Mouse (Mus musculus): ENCODE results near the gene Gm45808. TPM values are rescaled to one million over a fixed set of nuclear protein-coding genes. Genes with fewer than 3 reads are reported as not detected.

Gene Gm45808
- total and polyA plus RNA-seq, 2 experiments from 2014 or later: 1.6 TPM; not detected in 1

DNA sequence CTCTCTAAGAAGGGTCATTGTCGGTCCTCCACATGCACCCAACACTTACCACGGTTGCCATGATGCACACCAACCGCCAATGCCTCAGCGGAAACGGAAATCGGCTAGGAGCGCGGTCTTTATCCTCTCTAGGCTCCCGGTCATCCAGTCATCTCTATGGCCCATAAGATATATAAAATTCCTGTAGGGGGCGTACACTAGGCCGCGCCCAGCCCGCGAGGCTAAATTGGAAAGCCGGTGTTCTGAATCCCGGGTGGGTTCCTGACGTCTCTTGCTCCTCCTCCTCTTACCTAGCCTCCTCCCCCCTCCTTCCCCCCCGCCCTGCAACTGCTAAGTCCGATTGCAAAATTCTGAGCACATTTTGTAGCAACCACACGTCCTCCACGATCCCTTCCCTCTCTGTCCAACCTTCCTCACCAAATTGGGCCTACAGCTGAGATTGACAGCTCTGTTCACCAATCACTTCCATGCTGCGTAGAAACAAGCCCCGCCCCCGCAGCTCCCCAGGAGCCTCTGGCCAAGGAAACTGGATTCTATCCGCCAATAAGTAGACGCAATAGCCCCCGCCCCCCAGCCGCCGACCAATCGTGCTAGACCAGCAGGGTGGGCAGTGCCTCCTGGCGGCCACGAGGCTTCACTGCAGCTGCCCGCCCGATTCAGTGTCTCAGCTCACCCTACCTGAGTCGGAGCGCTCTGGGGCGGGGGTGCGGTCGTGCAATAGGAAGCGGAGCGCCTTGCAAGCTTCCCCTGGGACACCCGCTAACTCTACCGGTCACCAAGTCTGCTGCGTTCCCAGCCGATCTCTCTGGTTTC, 52.2 kb downstream of the Gm45808 start, which contains the start of gene Gys1:
Gys1 (plus strand) TSS at position 642 of the 813 bp plus-strand sequence.
- Histone ChIP-seq H3K27ac (ENCODE audit: low read depth, low read length) (peak within 1 kb of the TSS; percentile 65), H3K9ac (replicated peaks; ENCODE audit: low read length, poor library complexity, severe bottlenecking) (peak within 1 kb of the TSS; percentile 66), H3K27me3 (ENCODE audit: insufficient read depth, low read length) (no peaks in the 10 kb centered on the region), H3K4me2 (ENCODE audit: low read depth, low read length, poor library complexity, severe bottlenecking) (peak within 1 kb of the TSS; percentile 95), H3K9me3 (ENCODE audit: low read length) (no peaks in the 10 kb centered on the region), H3K4me3 (ENCODE audit: low read depth, low read length) (peak within 1 kb of the TSS; percentile 67), H3K36me3 (ENCODE audit: insufficient read depth, low read length) (peaks cover 22% of the 10 kb centered on the region), H3K4me1 (ENCODE audit: insufficient read depth, low read length) (peaks cover 15% of the 10 kb centered on the region; the same call in 1 of the 2 replicates)
- peak; percentile 100 for DNase-seq (ENCODE audit: low spot score)
- peak; percentile 98 for TF ChIP-seq CTCF (IDR thresholded peaks at IDR 0.05)
- WGBS: under 1% methylated on average over 45 of the region's 45 CpGs
- peak; percentile 96 for ATAC-seq (ENCODE audit: low FRiP score)

DNA sequence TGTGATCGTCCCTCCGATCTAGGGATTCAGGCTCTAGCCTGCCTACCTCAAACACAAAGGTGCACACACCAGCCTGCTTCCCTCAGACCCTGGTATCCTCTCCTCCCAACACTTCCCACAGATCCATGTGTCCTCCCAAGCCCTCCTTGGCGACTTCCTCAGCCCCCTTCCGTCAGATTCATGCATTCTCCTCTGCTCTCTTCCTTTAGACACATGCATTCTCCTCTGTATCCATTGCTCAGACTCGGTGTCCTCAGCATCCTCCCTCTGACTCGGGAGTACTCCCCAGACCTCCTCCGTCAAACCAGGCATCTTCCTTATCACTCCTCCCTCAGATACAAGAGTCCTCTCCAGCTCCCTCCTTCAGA, 52.8 kb downstream of the Gm45808 start:
- no peak for DNase-seq (ENCODE audit: low spot score)
- peak overlapping the region; percentile 95 for H3K4me2 ChIP-seq (ENCODE audit: low read depth, low read length, poor library complexity, severe bottlenecking)
- under 1% methylated on average over 7 of the region's 7 CpGs for WGBS

DNA sequence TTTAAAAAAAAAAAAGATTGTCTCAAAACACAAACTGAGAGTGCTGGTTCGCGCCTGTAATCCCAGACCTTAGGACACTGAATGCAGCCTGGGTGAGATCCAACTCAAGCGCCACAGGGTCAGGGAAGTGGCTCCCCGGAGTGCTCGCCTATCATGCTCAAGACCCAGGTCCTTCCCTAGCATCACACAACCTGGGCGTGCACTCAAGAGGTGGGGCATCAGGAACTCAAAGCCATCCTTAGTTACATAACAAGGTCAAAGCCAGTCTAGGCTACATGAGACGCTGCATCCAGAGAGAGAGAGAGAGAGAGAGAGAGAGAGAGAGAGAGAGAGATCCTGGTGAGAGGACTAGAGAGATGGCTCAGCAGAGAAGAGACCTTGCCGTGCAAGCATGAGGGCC, 60.1 kb downstream of the Gm45808 start:
- Histone ChIP-seq H3K4me1 (ENCODE audit: insufficient read depth, low read length) (no peaks in the 10 kb centered on the region), H3K27ac (ENCODE audit: low read depth, low read length) (no peak overlapping the region), H3K27me3 (ENCODE audit: insufficient read depth, low read length) (no peaks in the 10 kb centered on the region), H3K4me3 (ENCODE audit: low read depth, low read length) (no peak overlapping the region), H3K36me3 (ENCODE audit: insufficient read depth, low read length) (peaks cover 86% of the 10 kb centered on the region), H3K9ac (replicated peaks; ENCODE audit: low read length, poor library complexity, severe bottlenecking) (no peak overlapping the region), H3K4me2 (ENCODE audit: low read depth, low read length, poor library complexity, severe bottlenecking) (no peak overlapping the region), H3K9me3 (ENCODE audit: low read length) (no peaks in the 10 kb centered on the region)
- WGBS: 93% methylated on average over 8 of the region's 8 CpGs
- DNase-seq (ENCODE audit: low spot score) (no peak), ATAC-seq (ENCODE audit: low FRiP score) (no peak)
- no peak for TF ChIP-seq CTCF (IDR thresholded peaks at IDR 0.05)

More for the DNA sequence above, 52.8 kb downstream of the Gm45808 start:
- Histone ChIP-seq H3K27me3 (ENCODE audit: insufficient read depth, low read length) (no peaks in the 10 kb centered on the region), H3K27ac (ENCODE audit: low read depth, low read length) (peak overlapping the region; percentile 65), H3K9ac (replicated peaks; ENCODE audit: low read length, poor library complexity, severe bottlenecking) (peak overlapping the region; percentile 66), H3K4me3 (ENCODE audit: low read depth, low read length) (peak overlapping the region; percentile 67), H3K4me1 (ENCODE audit: insufficient read depth, low read length) (peaks cover 15% of the 10 kb centered on the region; the same call in 1 of the 2 replicates), H3K9me3 (ENCODE audit: low read length) (no peaks in the 10 kb centered on the region), H3K36me3 (ENCODE audit: insufficient read depth, low read length) (peaks cover 28% of the 10 kb centered on the region)
- TF ChIP-seq CTCF (IDR thresholded peaks at IDR 0.05): no peak
- ATAC-seq (ENCODE audit: low FRiP score): no peak

DNA sequence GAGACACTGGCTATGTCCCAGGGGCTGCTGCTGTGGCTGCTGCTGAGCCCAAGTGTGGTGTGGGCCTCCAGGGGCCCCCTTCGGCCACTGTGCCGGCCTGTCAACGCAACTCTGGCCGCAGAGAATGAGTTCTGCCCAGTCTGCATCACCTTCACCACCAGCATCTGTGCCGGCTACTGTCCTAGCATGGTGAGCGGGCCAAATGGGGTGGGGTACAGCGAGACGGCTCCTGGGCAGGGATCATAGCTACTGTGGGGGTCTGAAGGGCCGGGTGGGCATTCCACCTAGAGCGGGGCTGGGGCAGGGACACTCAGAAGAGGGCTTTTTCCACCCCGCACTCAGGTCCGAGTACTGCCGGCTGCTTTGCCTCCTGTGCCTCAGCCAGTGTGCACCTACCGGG, 65.4 kb downstream of the Gm45808 start:
- Histone ChIP-seq H3K9me3 (ENCODE audit: low read length) (no peaks in the 10 kb centered on the region), H3K27ac (ENCODE audit: low read depth, low read length) (no peak overlapping the region), H3K4me2 (ENCODE audit: low read depth, low read length, poor library complexity, severe bottlenecking) (no peak overlapping the region), H3K36me3 (ENCODE audit: insufficient read depth, low read length) (peaks cover 49% of the 10 kb centered on the region), H3K4me1 (ENCODE audit: insufficient read depth, low read length) (no peaks in the 10 kb centered on the region), H3K9ac (replicated peaks; ENCODE audit: low read length, poor library complexity, severe bottlenecking) (no peak overlapping the region), H3K4me3 (ENCODE audit: low read depth, low read length) (no peak overlapping the region), H3K27me3 (ENCODE audit: insufficient read depth, low read length) (peaks cover 38% of the 10 kb centered on the region)
- ATAC-seq (ENCODE audit: low FRiP score): no peak
- 94% methylated on average over 14 of the region's 14 CpGs for WGBS
- DNase-seq (ENCODE audit: low spot score): no peak
- TF ChIP-seq CTCF (IDR thresholded peaks at IDR 0.05): no peak

DNA sequence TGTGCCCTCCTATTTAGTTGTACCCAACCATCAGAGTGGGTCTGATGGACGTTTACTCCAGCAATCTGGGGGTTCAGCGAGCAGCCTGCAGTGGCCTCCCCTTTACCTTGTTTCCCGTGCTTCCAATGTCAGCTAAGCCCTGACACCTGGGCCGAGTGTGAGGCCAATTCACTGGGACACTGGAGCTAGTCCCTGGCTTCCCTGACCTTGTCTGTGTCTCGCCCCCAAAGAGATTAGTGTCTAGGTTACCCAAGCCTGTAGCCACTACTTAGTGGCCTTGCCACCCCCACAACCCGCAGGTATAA, 66.0 kb downstream of the Gm45808 start, which contains the start of gene Lhb:
Lhb (plus strand) TSS at position 206 of the 305 bp plus-strand sequence.
- WGBS: 56% methylated on average over 6 of the region's 6 CpGs
- Histone ChIP-seq H3K4me1 (ENCODE audit: insufficient read depth, low read length) (no peaks in the 10 kb centered on the region), H3K9me3 (ENCODE audit: low read length) (no peaks in the 10 kb centered on the region), H3K9ac (replicated peaks; ENCODE audit: low read length, poor library complexity, severe bottlenecking) (no peak within 1 kb of the TSS), H3K36me3 (ENCODE audit: insufficient read depth, low read length) (peaks cover 46% of the 10 kb centered on the region), H3K27ac (ENCODE audit: low read depth, low read length) (no peak within 1 kb of the TSS), H3K4me2 (ENCODE audit: low read depth, low read length, poor library complexity, severe bottlenecking) (no peak within 1 kb of the TSS), H3K4me3 (ENCODE audit: low read depth, low read length) (no peak within 1 kb of the TSS), H3K27me3 (ENCODE audit: insufficient read depth, low read length) (peaks cover 44% of the 10 kb centered on the region)
- DNase-seq (ENCODE audit: low spot score) (no peak), ATAC-seq (ENCODE audit: low FRiP score) (no peak)
- no peak for TF ChIP-seq CTCF (IDR thresholded peaks at IDR 0.05)

DNA sequence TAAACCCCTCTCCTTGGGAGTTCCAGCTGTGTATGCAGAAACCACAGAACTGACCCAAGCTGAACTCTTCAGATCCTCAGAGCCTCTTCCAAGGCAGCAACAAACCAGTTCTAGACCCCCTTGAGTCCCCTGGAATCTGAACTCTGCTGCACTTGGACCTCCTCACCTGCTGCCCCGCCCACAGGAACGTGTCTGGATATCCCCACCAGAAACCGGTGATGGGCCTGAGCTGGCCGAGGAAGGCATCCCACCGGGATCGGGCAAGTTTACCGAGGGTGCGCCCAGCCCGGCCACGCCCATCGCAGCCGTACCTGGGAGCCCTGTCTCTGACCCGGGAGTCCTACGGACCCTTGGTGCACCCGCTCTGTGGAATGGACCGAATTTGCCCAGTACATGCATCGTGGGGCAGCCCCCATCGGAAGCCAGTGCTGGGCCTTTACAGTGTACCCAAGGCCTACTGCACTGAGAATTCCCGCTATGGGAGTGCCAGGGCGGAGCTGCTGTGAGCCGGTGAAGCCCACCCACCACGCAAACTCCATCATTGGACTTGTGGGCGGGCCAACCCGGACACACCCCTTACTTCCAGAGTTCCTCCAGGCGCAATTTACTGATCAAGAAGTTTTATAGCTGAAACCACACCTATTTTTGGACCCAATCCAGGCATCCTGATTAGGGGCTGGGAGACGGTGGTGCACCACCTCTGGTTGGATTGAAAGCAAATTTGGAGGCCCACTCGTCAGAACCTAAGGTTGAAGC, 66.6 kb downstream of the Gm45808 start:
- no peaks in the 10 kb centered on the region for H3K4me1 ChIP-seq (ENCODE audit: insufficient read depth, low read length)
- peaks cover 50% of the 10 kb centered on the region for H3K27me3 ChIP-seq (ENCODE audit: insufficient read depth, low read length)
- ATAC-seq (ENCODE audit: low FRiP score) (no peak), DNase-seq (ENCODE audit: low spot score) (no peak)
- no peak overlapping the region for H3K4me3 ChIP-seq (ENCODE audit: low read depth, low read length)
- WGBS: 20% methylated on average over 26 of the region's 27 CpGs
- no peak overlapping the region for H3K27ac ChIP-seq (ENCODE audit: low read depth, low read length)
- TF ChIP-seq CTCF (IDR thresholded peaks at IDR 0.05): no peak
- no peaks in the 10 kb centered on the region for H3K9me3 ChIP-seq (ENCODE audit: low read length)
- no peak overlapping the region for H3K4me2 ChIP-seq (ENCODE audit: low read depth, low read length, poor library complexity, severe bottlenecking)
- H3K36me3 ChIP-seq (ENCODE audit: insufficient read depth, low read length): peaks cover 42% of the 10 kb centered on the region
- no peak overlapping the region for H3K9ac ChIP-seq (replicated peaks; ENCODE audit: low read length, poor library complexity, severe bottlenecking)

Measured in midbrain, postnatal 0 days (tissue).